Mouse (Mus musculus) hindbrain, embryonic 10.5 days (tissue): ENCODE data around the gene Klhl21. TPM values are rescaled to one million over a fixed set of nuclear protein-coding genes. Genes with fewer than 3 reads are reported as not detected.
A peak's percentile ranks its signal among the peaks of the same experiment; 100 is the strongest.
"Not testable (repeated sequence)": the region's sequence is repeated elsewhere in the genome, so short reads cannot be mapped to it uniquely, and the experiment has no call there.

ENCODE experiments used
- DNase-seq: peaks from one replicate; pipeline ENCODE4 v3.0.0-alpha.2; 2017; ENCODE audit warnings: low spot score
- H3K27ac ChIP-seq: fragments of 300-500 bp; sonication (generic); 2 replicates; pipeline ENCODE4 v1.5.1; 2016; ENCODE audit warnings: mild to moderate bottlenecking, moderate library complexity
- H3K27me3 ChIP-seq: fragments of 300-500 bp; sonication (generic); 2 replicates; pipeline ENCODE4 v1.6.1; 2016; ENCODE audit warnings: mild to moderate bottlenecking; ENCODE audit not compliant: poor library complexity, insufficient read depth, severe bottlenecking
- H3K36me3 ChIP-seq: fragments of 300-500 bp; sonication (generic); 2 replicates; pipeline ENCODE4 v1.6.1; 2016; ENCODE audit warnings: mild to moderate bottlenecking, moderate library complexity
- H3K4me1 ChIP-seq: fragments of 300-500 bp; sonication (generic); replicated peaks from 2 replicates; pipeline ENCODE4 v1.6.1; 2016; ENCODE audit warnings: mild to moderate bottlenecking
- H3K4me3 ChIP-seq: fragments of 300-500 bp; sonication (generic); 2 replicates; pipeline ENCODE4 v1.5.1; 2016; ENCODE audit warnings: mild to moderate bottlenecking, moderate library complexity
- H3K9me3 ChIP-seq: fragments of 300-500 bp; sonication (generic); 2 replicates; pipeline ENCODE4 v1.6.1; 2016; ENCODE audit warnings: mild to moderate bottlenecking, moderate library complexity
- WGBS: fragments of 180-500 bp; shearing (Covaris S2); methylation state at CpG from one replicate; pipeline ENCODE4 v1.1.7; 2016; 5-methylcytosine and 5-hydroxymethylcytosine counted together
- polyA plus RNA-seq: library from polyadenylated mRNA; unstranded; fragments of >200 nt; fragmentation: Nextera tagmentation; extraction: Ambion mirVana; gene quantifications from 2 replicates; pipeline ENCODE4 v1.2.1, GENCODE M21; 2016

The Klhl21 gene
- polyA plus RNA-seq, 1 experiment from 2014 or later, result 7.7 TPM

- Histone ChIP-seq H3K27ac (peak overlapping the region; percentile 40; the same call in 1 of the 2 replicates), H3K27me3 (peaks cover 17% of the 10 kb centered on the region; the same call in 1 of the 2 replicates), H3K4me3 (peak overlapping the region; percentile 20; the same call in 1 of the 2 replicates), H3K9me3 (no peaks in the 10 kb centered on the region), H3K4me1 (peaks cover 73% of the 10 kb centered on the region), H3K36me3 (peaks cover 11% of the 10 kb centered on the region)
- no peak for DNase-seq
- WGBS, result 66% methylated on average over 4 of the region's 4 CpGs
Measured at GRCm38 (mm10) chr4:152029997-152030396, 21.4 kb downstream of the Klhl21 start.

- Histone ChIP-seq H3K27me3 (peaks cover 17% of the 10 kb centered on the region; the same call in 1 of the 2 replicates), H3K4me3 (no peak overlapping the region), H3K9me3 (no peaks in the 10 kb centered on the region), H3K4me1 (peaks cover 44% of the 10 kb centered on the region), H3K36me3 (no peaks in the 10 kb centered on the region), H3K27ac (no peak overlapping the region)
- WGBS, result 90% methylated on average over 13 of the region's 13 CpGs
- no peak for DNase-seq
Measured at GRCm38 (mm10) chr4:152032922-152033321, 24.3 kb downstream of the Klhl21 start.

DNA sequence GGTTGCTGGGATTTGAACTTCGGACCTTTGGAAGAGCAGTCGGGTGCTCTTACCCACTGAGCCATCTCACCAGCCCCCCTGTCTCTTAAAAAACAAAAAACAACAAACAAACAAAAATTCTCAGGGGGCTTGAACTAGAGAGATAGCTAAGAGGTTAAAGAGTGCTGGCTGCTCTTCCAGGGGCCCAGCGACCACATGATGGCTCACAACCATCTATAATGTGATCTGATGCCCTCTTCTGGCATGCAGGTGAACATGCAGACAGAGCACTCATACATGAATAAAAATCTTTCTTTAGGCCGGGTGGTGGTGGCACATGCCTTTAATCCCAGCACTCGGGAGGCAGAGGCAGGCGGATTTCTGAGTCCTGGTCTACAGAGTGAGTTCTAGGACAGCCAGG lies 27.9 kb downstream of the Klhl21 start:
- peaks cover 17% of the 10 kb centered on the region; the same call in 1 of the 2 replicates for H3K27me3 ChIP-seq
- not testable (repeated sequence) for H3K27ac ChIP-seq, H3K4me3 ChIP-seq, H3K9me3 ChIP-seq, H3K36me3 ChIP-seq, DNase-seq
- H3K4me1 ChIP-seq, result peaks cover 40% of the 10 kb centered on the region
- 90% methylated on average over 6 of the region's 6 CpGs for WGBS

- H3K36me3 ChIP-seq, result peaks cover 25% of the 10 kb centered on the region
- WGBS, result 56% methylated on average over 10 of the region's 10 CpGs
- H3K4me3 ChIP-seq, result peak within 1 kb of the TSS; percentile 100
- DNase-seq, result no peak
- H3K27me3 ChIP-seq, result 0 out of 2 replicates have a peak, but pooled peaks cover 2% of the 10 kb centered on the region
- peaks cover 29% of the 10 kb centered on the region for H3K4me1 ChIP-seq
- H3K27ac ChIP-seq, result peak within 1 kb of the TSS; percentile 90
- no peaks in the 10 kb centered on the region for H3K9me3 ChIP-seq
Measured at GRCm38 (mm10) chr4:152038225-152038984, 29.8 kb downstream of the Klhl21 start, which contains the start of gene Tas1r1. TSS of gene Tas1r1 (minus strand) at chr4:152038568.

DNA sequence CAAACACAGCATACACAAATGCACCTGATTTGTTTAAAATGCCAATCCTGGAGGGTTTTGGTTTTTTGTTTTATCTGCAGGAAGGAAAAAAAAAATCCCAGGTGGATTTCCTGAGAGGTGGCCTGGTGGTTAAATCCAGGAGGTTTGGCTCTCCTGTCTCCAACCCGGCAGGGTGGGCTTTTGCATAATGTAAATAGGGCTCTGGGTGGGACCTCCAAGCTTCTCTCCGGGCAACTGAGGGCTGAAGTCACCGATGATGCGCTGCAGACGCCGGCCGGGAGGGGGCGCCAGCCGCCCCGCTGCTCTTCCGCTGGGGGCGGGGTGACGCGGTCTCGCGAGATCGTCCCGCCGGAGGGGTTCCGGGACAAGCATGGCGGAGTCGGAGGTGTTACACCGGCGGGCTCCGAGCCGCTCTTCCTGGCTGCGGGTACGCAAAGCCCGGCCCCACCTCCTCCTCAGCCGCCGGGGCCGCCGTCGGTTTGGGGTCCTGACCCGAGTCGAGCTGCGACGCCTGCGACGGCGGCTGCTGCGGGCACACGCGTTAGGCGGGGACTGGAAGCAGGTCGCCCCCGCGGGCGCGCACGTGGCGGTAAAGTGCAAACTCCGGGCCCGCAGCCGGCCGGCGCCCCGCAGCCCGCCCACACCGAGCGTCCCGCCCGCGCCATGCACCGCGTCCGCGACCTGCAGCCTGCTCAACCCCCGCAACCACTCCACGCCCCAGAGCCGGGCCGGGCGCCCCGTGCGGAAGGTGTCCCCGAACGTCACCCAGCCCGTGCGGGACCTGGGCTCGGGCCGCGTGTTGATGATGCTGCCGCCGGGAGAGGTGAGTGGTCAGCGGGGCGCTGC lies 30.6 kb downstream of the Klhl21 start, which contains the start of gene Nol9:
TSS of gene Nol9 (plus strand) at position 337 of the 846 bp plus-strand sequence.
- Histone ChIP-seq H3K4me3 (peak within 1 kb of the TSS; percentile 100), H3K27ac (peak within 1 kb of the TSS; percentile 90), H3K27me3 (no peaks in the 10 kb centered on the region), H3K4me1 (peaks cover 29% of the 10 kb centered on the region), H3K9me3 (no peaks in the 10 kb centered on the region), H3K36me3 (peaks cover 34% of the 10 kb centered on the region)
- DNase-seq, result peak; percentile 95
- WGBS, result under 1% methylated on average over 86 of the region's 86 CpGs

DNA sequence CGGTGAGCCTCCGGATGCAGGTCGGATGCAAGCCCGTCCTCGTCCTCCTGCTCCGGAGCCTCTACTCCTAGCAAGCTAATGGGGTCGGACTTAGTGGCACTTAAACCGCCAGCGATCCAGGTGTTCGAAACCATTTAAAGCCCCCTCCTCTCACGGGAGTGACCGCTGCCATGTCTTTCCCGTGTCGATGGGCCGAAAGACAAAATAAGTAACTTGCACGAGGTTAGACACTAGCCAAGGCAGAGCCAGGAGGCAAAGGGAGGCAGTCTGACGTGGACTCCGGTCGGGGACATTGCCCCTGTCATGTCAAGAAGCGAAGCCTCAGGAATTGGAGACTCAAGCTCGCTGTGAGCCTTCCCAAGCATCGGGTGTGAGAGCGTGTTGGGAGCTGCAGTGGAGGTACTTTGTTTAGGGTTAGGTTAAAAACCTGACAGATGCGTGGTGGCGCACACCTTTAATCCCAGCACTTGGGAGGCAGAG lies 31.3 kb downstream of the Klhl21 start:
- 5% methylated on average over 25 of the region's 25 CpGs for WGBS
- H3K36me3 ChIP-seq, result peaks cover 40% of the 10 kb centered on the region
- peak overlapping the region; percentile 90 for H3K27ac ChIP-seq
- peak overlapping the region; percentile 100 for H3K4me3 ChIP-seq
- no peak for DNase-seq
- H3K27me3 ChIP-seq, result no peaks in the 10 kb centered on the region
- H3K4me1 ChIP-seq, result peaks cover 29% of the 10 kb centered on the region
- no peaks in the 10 kb centered on the region for H3K9me3 ChIP-seq

DNA sequence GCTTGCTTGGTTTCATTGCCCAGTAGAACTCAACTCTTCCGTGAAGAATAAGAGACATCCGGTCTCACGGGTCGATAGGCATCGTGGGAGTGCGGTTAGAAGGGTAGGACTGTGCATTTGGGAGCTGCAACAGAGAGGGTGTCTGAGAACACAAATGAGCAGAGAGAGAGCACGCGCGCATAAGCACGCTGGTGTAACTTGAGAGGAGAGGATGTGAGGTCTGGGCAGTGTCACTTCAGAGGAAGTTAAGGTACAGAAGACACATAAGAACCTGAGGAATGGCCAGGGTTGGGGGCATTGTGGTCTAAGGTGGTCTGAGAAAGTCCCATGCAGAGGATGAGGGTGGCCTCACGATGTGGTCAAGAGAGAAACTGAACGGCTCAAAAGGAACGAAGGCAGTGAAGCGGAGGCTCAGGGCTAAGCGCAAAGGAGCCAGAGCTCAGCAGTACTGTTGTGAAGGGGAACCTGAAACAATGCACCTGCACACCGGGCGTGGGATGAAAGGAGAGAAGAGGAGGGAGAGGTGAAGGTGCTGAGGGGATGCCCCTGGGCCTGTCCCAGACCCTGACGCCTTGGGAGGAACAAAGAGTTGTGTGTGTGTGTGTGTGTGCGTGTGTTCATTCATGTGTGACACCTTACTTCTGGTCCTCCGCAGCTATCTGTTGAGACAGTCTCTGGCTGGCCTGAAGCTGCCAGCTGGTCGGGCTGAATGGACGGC lies 33.5 kb downstream of the Klhl21 start:
- H3K27ac ChIP-seq, result no peak overlapping the region
- 93% methylated on average over 22 of the region's 22 CpGs for WGBS
- peaks cover 29% of the 10 kb centered on the region for H3K4me1 ChIP-seq
- no peak for DNase-seq
- no peak overlapping the region for H3K4me3 ChIP-seq
- H3K9me3 ChIP-seq, result no peaks in the 10 kb centered on the region
- H3K27me3 ChIP-seq, result no peaks in the 10 kb centered on the region
- H3K36me3 ChIP-seq, result peaks cover 62% of the 10 kb centered on the region

DNA sequence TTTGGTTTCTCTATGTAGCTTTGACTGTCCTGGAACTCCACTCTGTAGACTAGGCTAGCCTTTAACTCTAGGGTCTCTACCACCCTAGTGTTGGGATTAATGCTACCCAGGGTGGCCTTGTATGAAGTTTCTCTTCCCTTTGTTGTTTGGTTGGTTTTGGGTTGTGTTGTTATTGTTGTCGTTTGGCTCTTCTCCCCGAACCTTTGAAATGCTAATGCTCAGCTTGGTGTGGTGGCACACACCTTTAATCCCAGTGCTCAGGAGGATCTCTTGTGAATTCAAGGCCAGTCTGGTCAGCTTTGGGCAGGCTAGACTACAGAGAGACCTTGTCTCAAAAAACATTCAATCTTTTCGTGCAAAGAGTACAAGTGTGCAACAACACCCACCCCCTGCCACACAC lies 34.6 kb downstream of the Klhl21 start:
- 89% methylated on average over 3 of the region's 3 CpGs for WGBS
- Histone ChIP-seq H3K27me3 (no peaks in the 10 kb centered on the region), H3K4me3 (no peak overlapping the region), H3K36me3 (peaks cover 73% of the 10 kb centered on the region), H3K27ac (no peak overlapping the region), H3K9me3 (no peaks in the 10 kb centered on the region), H3K4me1 (peaks cover 27% of the 10 kb centered on the region)
- DNase-seq, result no peak

- no peaks in the 10 kb centered on the region for H3K9me3 ChIP-seq
- no peak for DNase-seq
- H3K27ac ChIP-seq, result no peak overlapping the region
- no peaks in the 10 kb centered on the region for H3K27me3 ChIP-seq
- peaks cover 87% of the 10 kb centered on the region for H3K36me3 ChIP-seq
- H3K4me1 ChIP-seq, result peaks cover 15% of the 10 kb centered on the region
- WGBS, result 87% methylated on average over 6 of the region's 6 CpGs
- H3K4me3 ChIP-seq, result no peak overlapping the region
Measured at GRCm38 (mm10) chr4:152044609-152045008, 36.0 kb downstream of the Klhl21 start.

- 80% methylated on average over 9 of the region's 9 CpGs for WGBS
- Histone ChIP-seq H3K36me3 (peaks cover 66% of the 10 kb centered on the region), H3K4me1 (peaks cover under 1% of the 10 kb centered on the region), H3K27me3 (no peaks in the 10 kb centered on the region), H3K4me3 (no peak overlapping the region), H3K27ac (no peak overlapping the region), H3K9me3 (no peaks in the 10 kb centered on the region)
- DNase-seq, result no peak
Measured at GRCm38 (mm10) chr4:152062390-152063110, 53.9 kb downstream of the Klhl21 start.

- Histone ChIP-seq H3K27ac (peak overlapping the region; percentile 68; the same call in 1 of the 2 replicates), H3K4me3 (no peak overlapping the region), H3K9me3 (no peaks in the 10 kb centered on the region), H3K36me3 (peaks cover 21% of the 10 kb centered on the region), H3K4me1 (peaks cover 33% of the 10 kb centered on the region), H3K27me3 (no peaks in the 10 kb centered on the region)
- DNase-seq, result no peak
Measured at GRCm38 (mm10) chr4:152067280-152067679, 58.7 kb downstream of the Klhl21 start.
